Mouse (Mus musculus) liver, embryonic 16.5 days (tissue): ENCODE results near the gene Tbxa2r. TPM values are rescaled to one million over a fixed set of nuclear protein-coding genes. Genes with fewer than 3 reads are reported as not detected.

ENCODE experiments used
- ATAC-seq: fragments of 200-750 bp; cut with Nextera tagmentation; 2 replicates; pipeline ENCODE4 v1.8.0; 2017; ENCODE audit warnings: low read depth, mild to moderate bottlenecking, moderate number of reproducible peaks, moderate library complexity
- H3K27ac ChIP-seq: fragments of 300-500 bp; sonication (generic); 2 replicates; pipeline ENCODE4 v1.5.1; 2014; ENCODE audit warnings: mild to moderate bottlenecking, low read length
- H3K27me3 ChIP-seq: fragments of 300-500 bp; sonication (generic); 2 replicates; pipeline ENCODE4 v1.6.1; 2014; ENCODE audit warnings: low read depth, low read length, mixed read lengths; ENCODE audit not compliant: control insufficient read depth, insufficient read depth
- H3K36me3 ChIP-seq: fragments of 300-500 bp; sonication (generic); 2 replicates; pipeline ENCODE4 v1.6.1; 2014; ENCODE audit warnings: mild to moderate bottlenecking; ENCODE audit not compliant: control insufficient read depth, insufficient read depth
- H3K4me1 ChIP-seq: fragments of 300-500 bp; sonication (generic); 2 replicates; pipeline ENCODE4 v1.6.1; 2014; ENCODE audit warnings: low read depth, low read length, mixed read lengths; ENCODE audit not compliant: control insufficient read depth
- H3K4me2 ChIP-seq: fragments of 300-500 bp; sonication (generic); 2 replicates; pipeline ENCODE4 v1.6.1; 2014; ENCODE audit warnings: low read depth, low read length, mixed read lengths
- H3K4me3 ChIP-seq: fragments of 300-500 bp; sonication (generic); 2 replicates; pipeline ENCODE4 v1.5.1; 2014; ENCODE audit warnings: low read depth, mild to moderate bottlenecking, low read length
- H3K9ac ChIP-seq: fragments of 300-500 bp; sonication (generic); 2 replicates; pipeline ENCODE4 v1.6.1; 2014; ENCODE audit warnings: low read depth, low read length
- H3K9me3 ChIP-seq: fragments of 300-500 bp; sonication (generic); replicated peaks from 2 replicates; pipeline ENCODE4 v1.6.1; 2016; ENCODE audit warnings: low read length; ENCODE audit not compliant: control insufficient read depth
- WGBS: fragments of 180-500 bp; shearing (Covaris S2); extraction: QIAGEN DNeasy Blood & Tissue Kit; methylation state at CpG from one replicate; pipeline ENCODE4 v1.1.7; 2014; ENCODE audit not compliant: insufficient replicate concordance; 5-methylcytosine and 5-hydroxymethylcytosine counted together
- polyA plus RNA-seq: library from polyadenylated mRNA; unstranded; fragments of >200 nt; fragmentation: Nextera tagmentation; extraction: Ambion mirVana; gene quantifications from 2 replicates; pipeline ENCODE4 v1.2.1, GENCODE M21; 2015

Tbxa2r gene
- polyA plus RNA-seq, 1 experiment from 2014 or later = 4.5 TPM

DNA sequence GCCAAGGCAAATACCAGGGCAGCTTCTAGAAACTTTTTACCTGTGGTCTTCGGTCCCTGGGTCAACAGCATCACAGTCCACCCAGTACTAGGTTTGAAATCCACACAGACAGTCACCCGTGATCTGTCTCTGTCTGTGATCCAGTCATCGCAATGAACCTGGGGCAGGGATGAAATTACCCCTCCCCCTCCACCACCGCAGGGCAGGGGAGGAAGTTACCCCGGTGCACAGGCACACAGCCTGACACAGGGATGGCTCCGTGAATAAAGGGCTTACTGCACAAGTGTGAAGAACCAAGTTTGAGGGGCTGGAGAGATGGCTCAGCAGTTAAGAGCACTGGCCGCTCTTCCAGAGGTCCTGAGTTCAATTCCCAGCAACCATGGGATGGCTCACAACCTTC, 24.8 kb upstream of the Tbxa2r start:
- peaks cover 18% of the 10 kb centered on the region for H3K36me3 ChIP-seq
- H3K4me1 ChIP-seq = peaks cover 62% of the 10 kb centered on the region
- no peak overlapping the region for H3K9ac ChIP-seq
- ATAC-seq = no peak
- 34% methylated on average over 7 of the region's 7 CpGs for WGBS
- no peaks in the 10 kb centered on the region for H3K9me3 ChIP-seq
- no peaks in the 10 kb centered on the region for H3K27me3 ChIP-seq
- H3K4me3 ChIP-seq = no peak overlapping the region
- H3K27ac ChIP-seq = no peak overlapping the region
- no peak overlapping the region for H3K4me2 ChIP-seq

DNA sequence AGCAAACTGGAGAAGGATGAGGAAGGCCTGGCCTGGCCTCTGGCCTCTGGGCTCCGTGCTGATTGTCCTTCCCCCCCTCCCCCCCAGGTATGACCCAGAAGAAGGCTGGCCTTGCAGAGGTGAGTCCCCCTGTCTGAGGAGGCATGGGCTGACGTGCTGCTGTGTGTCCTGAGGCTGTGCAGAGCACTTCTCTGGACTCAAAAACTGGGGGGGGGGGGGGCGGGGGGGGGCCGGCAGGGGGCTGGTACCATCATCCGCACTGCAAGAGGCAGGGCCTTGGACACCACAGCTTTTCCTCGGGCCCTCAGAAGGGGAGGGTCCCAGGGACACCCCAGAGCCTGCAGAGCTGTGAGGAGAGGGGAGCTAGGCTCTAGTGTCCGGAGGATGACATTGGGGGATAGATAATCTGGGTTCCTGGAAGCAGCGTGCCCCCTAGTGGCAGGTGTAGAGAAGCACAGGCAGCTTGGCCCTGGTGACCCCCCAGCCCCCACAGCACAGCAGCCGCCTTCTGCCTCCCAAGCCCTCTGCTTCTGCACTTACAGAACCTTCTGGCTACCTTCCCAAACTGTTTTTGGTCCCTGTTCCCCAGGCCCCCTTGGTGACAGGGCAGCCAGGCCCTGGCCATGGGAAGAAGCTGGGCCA, 23.8 kb upstream of the Tbxa2r start:
- Histone ChIP-seq H3K4me2 (no peak overlapping the region), H3K36me3 (peaks cover 25% of the 10 kb centered on the region), H3K9ac (no peak overlapping the region), H3K27ac (no peak overlapping the region), H3K27me3 (no peaks in the 10 kb centered on the region), H3K9me3 (no peaks in the 10 kb centered on the region), H3K4me1 (peaks cover 53% of the 10 kb centered on the region), H3K4me3 (no peak overlapping the region)
- ATAC-seq = peak; percentile 10; the same call in 1 of the 2 replicates
- WGBS = 16% methylated on average over 6 of the region's 9 CpGs

DNA sequence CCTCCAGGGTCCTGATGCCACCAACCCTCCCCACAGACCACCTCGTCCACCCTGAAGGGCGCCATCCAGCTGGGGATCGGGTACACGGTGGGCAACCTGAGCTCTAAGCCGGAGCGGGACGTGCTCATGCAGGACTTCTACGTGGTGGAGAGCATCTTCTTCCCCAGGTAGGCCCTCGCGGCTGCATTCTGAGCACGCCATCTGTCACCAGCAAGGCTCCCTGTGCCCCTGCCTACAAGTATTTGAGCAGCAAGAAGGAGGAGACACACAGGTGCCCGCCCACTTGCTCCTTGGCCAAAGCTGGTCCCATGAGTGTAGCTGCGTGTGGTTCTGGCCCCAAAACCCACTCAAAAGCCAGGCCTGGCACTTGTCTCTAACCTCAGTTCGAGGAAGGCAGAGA, 22.9 kb upstream of the Tbxa2r start:
- Histone ChIP-seq H3K36me3 (peaks cover 25% of the 10 kb centered on the region), H3K9me3 (no peaks in the 10 kb centered on the region), H3K4me1 (peaks cover 44% of the 10 kb centered on the region), H3K27ac (no peak overlapping the region), H3K9ac (no peak overlapping the region), H3K27me3 (no peaks in the 10 kb centered on the region), H3K4me2 (no peak overlapping the region), H3K4me3 (no peak overlapping the region)
- ATAC-seq = no peak
- 84% methylated on average over 14 of the region's 14 CpGs for WGBS

DNA sequence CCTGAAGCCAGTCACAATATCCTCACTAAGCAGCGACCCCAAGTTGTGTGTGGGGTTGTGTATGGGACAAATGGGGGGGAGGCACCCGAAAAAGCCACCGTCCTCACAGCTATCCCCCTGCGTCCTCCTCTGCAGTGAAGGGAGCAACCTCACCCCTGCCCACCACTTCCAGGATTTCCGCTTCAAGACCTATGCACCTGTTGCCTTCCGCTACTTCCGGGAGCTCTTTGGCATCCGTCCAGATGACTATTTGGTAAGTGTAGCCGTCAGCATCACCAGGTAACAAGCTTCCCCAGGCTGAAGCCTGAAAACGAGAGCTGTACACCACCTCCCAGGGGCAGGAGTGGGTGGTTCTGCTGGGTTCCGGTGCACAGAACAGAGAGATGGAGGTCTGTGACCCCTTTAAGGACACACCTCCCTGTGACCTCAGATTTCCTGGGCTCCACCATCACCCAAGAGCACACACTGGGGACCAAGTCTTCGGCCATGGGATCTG, 22.3 kb upstream of the Tbxa2r start:
- Histone ChIP-seq H3K27ac (no peak overlapping the region), H3K36me3 (peaks cover 25% of the 10 kb centered on the region), H3K4me3 (no peak overlapping the region), H3K9me3 (no peaks in the 10 kb centered on the region), H3K4me2 (no peak overlapping the region), H3K9ac (no peak overlapping the region), H3K27me3 (no peaks in the 10 kb centered on the region), H3K4me1 (peaks cover 39% of the 10 kb centered on the region)
- no peak for ATAC-seq
- 81% methylated on average over 12 of the region's 12 CpGs for WGBS

DNA sequence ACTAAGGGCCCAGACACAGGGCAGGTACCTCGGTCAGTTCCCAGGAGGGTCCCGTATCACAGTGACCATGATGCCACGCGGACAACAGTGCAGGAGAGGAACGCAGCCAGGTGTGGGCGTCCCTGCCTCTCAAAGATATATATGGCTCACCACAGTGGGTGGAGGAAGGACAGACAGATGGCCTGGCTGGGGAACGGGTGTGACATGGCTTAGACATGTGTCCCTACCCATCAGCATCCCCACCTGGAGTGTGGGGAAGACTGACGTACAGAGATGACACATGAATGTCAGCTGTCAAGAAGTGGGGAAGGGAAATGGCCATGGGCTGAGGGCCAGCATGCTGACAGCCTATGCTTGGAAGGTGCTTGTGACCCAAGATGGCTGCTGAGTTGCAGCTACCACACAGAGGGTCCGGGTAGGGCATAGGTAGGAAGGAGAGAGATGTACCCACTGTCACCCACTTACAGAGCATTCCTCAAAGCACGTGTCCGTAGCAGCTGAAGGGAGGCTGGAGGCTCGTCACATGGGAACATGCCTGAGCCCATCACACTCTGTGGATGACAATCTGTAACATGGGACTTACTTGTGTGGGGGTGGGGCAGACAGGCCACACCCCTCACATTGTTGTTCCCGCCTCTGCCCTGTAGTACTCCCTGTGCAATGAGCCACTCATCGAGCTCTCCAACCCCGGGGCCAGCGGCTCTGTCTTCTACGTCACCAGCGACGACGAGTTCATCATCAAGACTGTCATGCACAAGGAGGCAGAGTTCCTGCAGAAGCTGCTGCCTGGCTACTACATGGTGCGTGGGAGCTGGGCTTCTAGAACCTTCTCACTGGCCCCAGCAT, 21.5 kb upstream of the Tbxa2r start:
- ATAC-seq = no peak
- Histone ChIP-seq H3K4me2 (no peak overlapping the region), H3K9ac (no peak overlapping the region), H3K4me1 (peaks cover 30% of the 10 kb centered on the region), H3K27ac (no peak overlapping the region), H3K4me3 (no peak overlapping the region), H3K9me3 (no peaks in the 10 kb centered on the region), H3K27me3 (no peaks in the 10 kb centered on the region), H3K36me3 (peaks cover 25% of the 10 kb centered on the region)
- 83% methylated on average over 21 of the region's 21 CpGs for WGBS

DNA sequence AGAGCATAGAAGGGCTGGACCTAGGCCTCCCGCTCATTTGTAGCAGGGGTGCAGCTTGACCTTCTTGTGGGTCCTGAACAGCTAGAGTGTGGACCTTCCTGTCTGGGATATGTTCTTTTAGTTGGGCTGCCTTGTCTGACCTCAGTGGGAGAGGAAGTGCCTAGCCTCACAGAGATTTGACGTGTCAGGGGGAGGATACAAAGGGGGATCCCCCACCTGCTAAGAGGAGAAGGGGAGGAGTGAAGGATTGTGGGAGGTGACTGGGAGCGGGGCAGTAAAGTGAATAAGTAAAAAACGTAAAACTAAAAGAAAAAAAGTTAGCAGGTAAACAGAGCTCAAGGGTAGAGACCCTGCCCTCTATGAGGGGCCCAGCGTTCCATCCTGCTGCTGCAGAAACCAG, 19.0 kb upstream of the Tbxa2r start:
- 72% methylated on average over 5 of the region's 5 CpGs for WGBS
- Histone ChIP-seq H3K4me2 (no peak overlapping the region), H3K9ac (no peak overlapping the region), H3K36me3 (peaks cover 31% of the 10 kb centered on the region), H3K27me3 (no peaks in the 10 kb centered on the region), H3K9me3 (no peaks in the 10 kb centered on the region), H3K4me1 (peaks cover 6% of the 10 kb centered on the region), H3K4me3 (no peak overlapping the region), H3K27ac (no peak overlapping the region)
- no peak for ATAC-seq

DNA sequence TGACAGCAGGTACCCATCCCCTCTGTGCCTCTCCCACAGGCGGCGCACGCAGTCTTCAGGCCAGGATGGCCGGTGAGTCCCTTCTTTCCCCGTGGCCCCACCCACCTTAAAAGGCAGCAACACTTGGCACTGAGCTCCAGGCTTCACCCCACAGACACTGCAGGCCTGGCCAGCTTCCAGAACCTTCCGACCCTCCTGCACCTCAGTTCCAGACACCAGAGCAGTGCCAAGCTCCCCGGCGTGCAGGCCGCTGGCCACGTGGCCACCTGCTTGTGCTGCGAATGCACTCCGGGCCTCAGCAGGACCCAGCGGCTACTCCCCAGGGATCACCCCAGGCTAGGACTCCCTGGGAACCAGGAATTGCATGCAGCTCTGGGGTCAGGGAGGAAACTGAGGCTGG, 14.9 kb upstream of the Tbxa2r start:
- H3K36me3 ChIP-seq = peaks cover 16% of the 10 kb centered on the region
- H3K27me3 ChIP-seq = no peaks in the 10 kb centered on the region
- no peak overlapping the region for H3K27ac ChIP-seq
- no peak for ATAC-seq
- 91% methylated on average over 13 of the region's 13 CpGs for WGBS
- no peak overlapping the region for H3K9ac ChIP-seq
- H3K4me2 ChIP-seq = no peak overlapping the region
- no peak overlapping the region for H3K4me3 ChIP-seq
- no peaks in the 10 kb centered on the region for H3K9me3 ChIP-seq
- peaks cover 19% of the 10 kb centered on the region for H3K4me1 ChIP-seq

DNA sequence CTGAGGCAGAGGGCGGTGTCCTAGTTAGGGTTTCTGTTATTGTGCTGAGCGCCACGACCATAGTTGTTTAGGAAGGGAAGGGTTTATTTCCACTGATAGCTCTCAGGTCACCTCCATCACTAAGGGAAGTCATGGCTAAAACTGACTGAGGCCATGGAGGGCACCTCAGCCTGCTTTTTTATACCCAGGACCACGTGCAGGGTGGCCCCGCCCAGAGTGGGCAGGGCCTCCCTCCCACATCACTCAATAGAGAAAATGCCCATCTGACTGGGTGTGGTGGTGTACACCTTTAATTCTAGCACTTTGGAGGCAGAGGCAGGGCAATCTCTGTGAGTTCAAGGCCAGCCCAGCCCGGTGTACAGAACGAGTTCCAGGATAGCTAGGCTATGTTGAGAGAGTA, 14.3 kb upstream of the Tbxa2r start:
- Histone ChIP-seq H3K27ac (no peak overlapping the region), H3K4me1 (peaks cover 25% of the 10 kb centered on the region), H3K9ac (no peak overlapping the region), H3K27me3 (no peaks in the 10 kb centered on the region), H3K4me3 (no peak overlapping the region), H3K36me3 (peaks cover 12% of the 10 kb centered on the region; the same call in 1 of the 2 replicates), H3K4me2 (no peak overlapping the region), H3K9me3 (no peaks in the 10 kb centered on the region)
- WGBS = 71% methylated on average over 7 of the region's 7 CpGs
- no peak for ATAC-seq

DNA sequence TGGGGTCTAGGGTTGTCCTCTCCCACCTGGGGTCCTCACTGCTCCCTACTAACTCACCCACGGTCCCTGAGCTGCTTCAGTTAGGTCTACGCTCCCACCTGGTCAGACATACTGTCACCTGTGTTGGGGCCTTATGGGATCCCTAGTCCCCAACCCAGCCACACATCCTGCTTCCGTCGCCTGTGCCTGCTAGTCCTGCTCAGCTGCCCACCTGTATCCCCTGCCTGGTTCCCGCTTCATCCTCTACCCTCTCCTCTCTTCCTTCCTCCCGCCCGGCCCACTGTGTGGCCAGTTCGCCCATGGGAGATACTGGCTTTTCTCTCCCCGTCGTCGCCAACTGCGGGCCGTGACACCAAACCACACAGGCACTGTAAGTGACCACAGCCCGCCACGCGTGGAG, 12.9 kb upstream of the Tbxa2r start:
- WGBS = 78% methylated on average over 16 of the region's 16 CpGs
- no peak overlapping the region for H3K27ac ChIP-seq
- peaks cover 9% of the 10 kb centered on the region; the same call in 1 of the 2 replicates for H3K36me3 ChIP-seq
- no peak overlapping the region for H3K4me3 ChIP-seq
- H3K4me1 ChIP-seq = peaks cover 35% of the 10 kb centered on the region
- no peak for ATAC-seq
- H3K9me3 ChIP-seq = no peaks in the 10 kb centered on the region
- H3K4me2 ChIP-seq = no peak overlapping the region
- no peak overlapping the region for H3K9ac ChIP-seq
- no peaks in the 10 kb centered on the region for H3K27me3 ChIP-seq
